Mouse (Mus musculus): ENCODE measurements around the gene Dcaf5. TPM values are rescaled to one million over a fixed set of nuclear protein-coding genes. Genes with fewer than 3 reads are reported as not detected.
"Not testable (repeated sequence)": the region's sequence is repeated elsewhere in the genome, so short reads cannot be mapped to it uniquely, and the experiment has no call there.

The Dcaf5 gene
- polyA plus RNA-seq (2015; fragmentation: Nextera tagmentation; extraction: Ambion mirVana), result 12.6 and 15.4 TPM in 2 replicates

- Histone ChIP-seq H3K36me3 (no peaks in the 10 kb centered on the region), H3K27ac (peak within 1 kb of the TSS; percentile 96), H3K9ac (peak within 1 kb of the TSS; percentile 84), H3K4me3 (peak within 1 kb of the TSS; percentile 85), H3K27me3 (no peaks in the 10 kb centered on the region), H3K4me1 (peaks cover 15% of the 10 kb centered on the region; the same call in 1 of the 2 replicates), H3K9me3 (no peaks in the 10 kb centered on the region), H3K4me2 (peak within 1 kb of the TSS; percentile 77)
- ATAC-seq (ENCODE audit: insufficient number of reproducible peaks, low FRiP score, low TSS enrichment, low read depth), result peak; percentile 62
- under 1% methylated on average over 77 of the region's 79 CpGs for WGBS
These were observed at the start of gene Dcaf5 for GRCm38 (mm10) chr12:80436336-80436976. Dcaf5 (minus strand) TSS chr12:80436601.

- 63% methylated on average over 3 of the region's 3 CpGs for WGBS
- no peak overlapping the region for H3K4me3 ChIP-seq
- no peaks in the 10 kb centered on the region for H3K4me1 ChIP-seq
- H3K27ac ChIP-seq, result no peak overlapping the region
- peaks cover 17% of the 10 kb centered on the region for H3K36me3 ChIP-seq
- ATAC-seq (ENCODE audit: insufficient number of reproducible peaks, low FRiP score, low TSS enrichment, low read depth), result no peak
- H3K4me2 ChIP-seq, result no peak overlapping the region
- no peaks in the 10 kb centered on the region for H3K27me3 ChIP-seq
- no peaks in the 10 kb centered on the region for H3K9me3 ChIP-seq
- no peak overlapping the region for H3K9ac ChIP-seq
These were observed 47.0 kb upstream of the Dcaf5 start for GRCm38 (mm10) chr12:80483397-80483796.

GRCm38 (mm10) chr12:80479986-80480385 lies 43.6 kb upstream of the Dcaf5 start:
- Histone ChIP-seq H3K27me3 (no peaks in the 10 kb centered on the region), H3K9ac (no peak overlapping the region), H3K4me2 (no peak overlapping the region), H3K4me3 (no peak overlapping the region), H3K36me3 (peaks cover 14% of the 10 kb centered on the region), H3K9me3 (no peaks in the 10 kb centered on the region), H3K27ac (no peak overlapping the region), H3K4me1 (no peaks in the 10 kb centered on the region)
- 67% methylated on average over 3 of the region's 3 CpGs for WGBS
- no peak for ATAC-seq (ENCODE audit: insufficient number of reproducible peaks, low FRiP score, low TSS enrichment, low read depth)

GRCm38 (mm10) chr12:80473731-80474130 lies 37.3 kb upstream of the Dcaf5 start:
- Histone ChIP-seq H3K9ac (no peak overlapping the region), H3K4me3 (no peak overlapping the region), H3K27ac (no peak overlapping the region), H3K9me3 (no peaks in the 10 kb centered on the region), H3K27me3 (no peaks in the 10 kb centered on the region), H3K4me1 (no peaks in the 10 kb centered on the region), H3K4me2 (no peak overlapping the region), H3K36me3 (no peaks in the 10 kb centered on the region; the same call in 1 of the 2 replicates)
- 79% methylated on average over 3 of the region's 3 CpGs for WGBS
- ATAC-seq (ENCODE audit: insufficient number of reproducible peaks, low FRiP score, low TSS enrichment, low read depth), result no peak

- no peaks in the 10 kb centered on the region for H3K27me3 ChIP-seq
- H3K27ac ChIP-seq, result no peak overlapping the region
- H3K36me3 ChIP-seq, result no peaks in the 10 kb centered on the region; the same call in 1 of the 2 replicates
- WGBS, result 64% methylated on average over 4 of the region's 4 CpGs
- no peak overlapping the region for H3K9ac ChIP-seq
- no peaks in the 10 kb centered on the region for H3K4me1 ChIP-seq
- ATAC-seq (ENCODE audit: insufficient number of reproducible peaks, low FRiP score, low TSS enrichment, low read depth), result no peak
- H3K4me3 ChIP-seq, result no peak overlapping the region
- no peak overlapping the region for H3K4me2 ChIP-seq
- H3K9me3 ChIP-seq, result no peaks in the 10 kb centered on the region
These were observed 35.5 kb upstream of the Dcaf5 start for GRCm38 (mm10) chr12:80471926-80472325.

- no peak for ATAC-seq (ENCODE audit: insufficient number of reproducible peaks, low FRiP score, low TSS enrichment, low read depth)
- H3K36me3 ChIP-seq, result no peaks in the 10 kb centered on the region
- H3K4me2 ChIP-seq, result no peak overlapping the region
- no peaks in the 10 kb centered on the region for H3K9me3 ChIP-seq
- WGBS, result 74% methylated on average over 2 of the region's 2 CpGs
- no peaks in the 10 kb centered on the region for H3K27me3 ChIP-seq
- no peak overlapping the region for H3K27ac ChIP-seq
- no peak overlapping the region for H3K9ac ChIP-seq
- H3K4me1 ChIP-seq, result no peaks in the 10 kb centered on the region
- no peak overlapping the region for H3K4me3 ChIP-seq
These were observed 33.8 kb upstream of the Dcaf5 start for GRCm38 (mm10) chr12:80470206-80470605.

- ATAC-seq (ENCODE audit: insufficient number of reproducible peaks, low FRiP score, low TSS enrichment, low read depth), result no peak
- H3K9me3 ChIP-seq, result no peaks in the 10 kb centered on the region
- 5% methylated on average over 17 of the region's 17 CpGs for WGBS
- no peaks in the 10 kb centered on the region for H3K36me3 ChIP-seq
- H3K4me1 ChIP-seq, result no peaks in the 10 kb centered on the region; the same call in 1 of the 2 replicates
- no peaks in the 10 kb centered on the region for H3K27me3 ChIP-seq
- H3K4me3 ChIP-seq, result peak overlapping the region; percentile 94
- peak overlapping the region; percentile 80 for H3K4me2 ChIP-seq
- peak overlapping the region; percentile 61 for H3K9ac ChIP-seq
- peak overlapping the region; percentile 90 for H3K27ac ChIP-seq
These were observed 27.4 kb upstream of the Dcaf5 start for GRCm38 (mm10) chr12:80463666-80464269.

- H3K27ac ChIP-seq, result peak within 1 kb of the TSS; percentile 90
- no peaks in the 10 kb centered on the region for H3K9me3 ChIP-seq
- under 1% methylated on average over 45 of the region's 45 CpGs for WGBS
- H3K4me3 ChIP-seq, result peak within 1 kb of the TSS; percentile 94
- no peaks in the 10 kb centered on the region; the same call in 1 of the 2 replicates for H3K4me1 ChIP-seq
- peak; percentile 96 for ATAC-seq (ENCODE audit: insufficient number of reproducible peaks, low FRiP score, low TSS enrichment, low read depth)
- peak within 1 kb of the TSS; percentile 80 for H3K4me2 ChIP-seq
- H3K36me3 ChIP-seq, result no peaks in the 10 kb centered on the region
- no peaks in the 10 kb centered on the region for H3K27me3 ChIP-seq
- peak within 1 kb of the TSS; percentile 61 for H3K9ac ChIP-seq
These were observed 26.7 kb upstream of the Dcaf5 start, which contains the start of gene Exd2 for GRCm38 (mm10) chr12:80462942-80463651. Exd2 (plus strand) TSS chr12:80463095.

- Histone ChIP-seq H3K27ac (peak overlapping the region; percentile 90), H3K4me3 (peak overlapping the region; percentile 94), H3K4me2 (peak overlapping the region; percentile 80)
- H3K27me3 ChIP-seq; H3K4me1 ChIP-seq; H3K36me3 ChIP-seq; ATAC-seq (ENCODE audit: insufficient number of reproducible peaks, low FRiP score, low TSS enrichment, low read depth); H3K9me3 ChIP-seq; H3K9ac ChIP-seq: not testable (repeated sequence)
- WGBS, result 10% methylated on average over 10 of the region's 10 CpGs
These were observed 26.0 kb upstream of the Dcaf5 start for GRCm38 (mm10) chr12:80462292-80462896.

- H3K36me3 ChIP-seq, result no peaks in the 10 kb centered on the region
- H3K9ac ChIP-seq, result no peak overlapping the region
- no peak overlapping the region for H3K4me3 ChIP-seq
- H3K27ac ChIP-seq, result no peak overlapping the region
- ATAC-seq (ENCODE audit: insufficient number of reproducible peaks, low FRiP score, low TSS enrichment, low read depth), result no peak
- 73% methylated on average over 5 of the region's 5 CpGs for WGBS
- no peaks in the 10 kb centered on the region for H3K4me1 ChIP-seq
- H3K27me3 ChIP-seq, result no peaks in the 10 kb centered on the region
- no peaks in the 10 kb centered on the region for H3K9me3 ChIP-seq
- H3K4me2 ChIP-seq, result no peak overlapping the region
These were observed 21.6 kb upstream of the Dcaf5 start for GRCm38 (mm10) chr12:80458033-80458432.

- ATAC-seq (ENCODE audit: insufficient number of reproducible peaks, low FRiP score, low TSS enrichment, low read depth), result no peak
- WGBS, result 78% methylated on average over 1 of the region's 1 CpGs
- no peaks in the 10 kb centered on the region for H3K27me3 ChIP-seq
These were observed 17.1 kb upstream of the Dcaf5 start for GRCm38 (mm10) chr12:80453506-80453905.

More at GRCm38 (mm10) chr12:80453506-80453905, 17.1 kb upstream of the Dcaf5 start:
- no peak overlapping the region for H3K9ac ChIP-seq
- H3K9me3 ChIP-seq, result no peaks in the 10 kb centered on the region
- H3K36me3 ChIP-seq, result no peaks in the 10 kb centered on the region
- H3K4me2 ChIP-seq, result no peak overlapping the region
- no peaks in the 10 kb centered on the region for H3K4me1 ChIP-seq
- no peak overlapping the region for H3K27ac ChIP-seq
- no peak overlapping the region for H3K4me3 ChIP-seq

Data from limb, embryonic 15.5 days (tissue).